Mouse (Mus musculus): ENCODE data around the gene Klhdc7b. TPM values are rescaled to one million over a fixed set of nuclear protein-coding genes. Genes with fewer than 3 reads are reported as not detected.

Klhdc7b gene
- not detected in 2 replicates for polyA plus RNA-seq (2014; fragmentation: Nextera tagmentation; extraction: Ambion mirVana)

DNA sequence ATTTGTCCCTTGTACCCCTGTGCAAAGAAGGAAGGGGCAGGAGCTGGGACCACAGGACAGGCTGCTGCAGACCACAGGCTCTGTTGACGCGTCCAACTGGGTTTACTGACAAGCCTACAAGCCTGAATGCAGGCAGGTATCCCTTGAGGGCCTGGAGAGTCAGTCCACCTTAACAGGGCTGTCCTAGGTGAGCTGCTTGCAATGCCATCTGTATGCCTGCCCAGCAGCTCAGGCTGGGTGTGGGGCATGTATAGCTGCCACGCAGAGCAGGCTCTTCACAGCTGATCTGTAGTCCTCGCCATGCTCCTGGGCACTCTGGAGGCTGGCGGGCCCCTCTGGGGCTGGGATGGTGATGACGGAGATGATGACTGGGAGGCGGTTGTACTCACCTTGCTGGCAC, at the start of gene Klhdc7b:
TSS of gene Klhdc7b (plus strand) at position 301 of the 400 bp plus-strand sequence.
- DNase-seq (ENCODE audit: low spot score) (no peak), ATAC-seq (ENCODE audit: low FRiP score) (no peak)
- H3K27me3 ChIP-seq (ENCODE audit: control insufficient read depth, insufficient read depth, low read length) = peaks cover 1% of the 10 kb centered on the region
- H3K4me3 ChIP-seq (ENCODE audit: low read depth, low read length) = no peak within 1 kb of the TSS
- no peak within 1 kb of the TSS for H3K27ac ChIP-seq (ENCODE audit: low read depth, low read length)
- no peak within 1 kb of the TSS for H3K9ac ChIP-seq (ENCODE audit: low read depth, low read length)
- H3K9me3 ChIP-seq (ENCODE audit: control insufficient read depth, low read length) = no peaks in the 10 kb centered on the region
- H3K4me1 ChIP-seq (replicated peaks; ENCODE audit: control insufficient read depth, insufficient read depth, low read length) = no peaks in the 10 kb centered on the region; the same call in 1 of the 2 replicates
- no peak within 1 kb of the TSS for H3K4me2 ChIP-seq (replicated peaks; ENCODE audit: low read depth, low read length)
- 91% methylated on average over 7 of the region's 7 CpGs for WGBS
- no peaks in the 10 kb centered on the region for H3K36me3 ChIP-seq (ENCODE audit: control insufficient read depth, insufficient read depth, low read length)

DNA sequence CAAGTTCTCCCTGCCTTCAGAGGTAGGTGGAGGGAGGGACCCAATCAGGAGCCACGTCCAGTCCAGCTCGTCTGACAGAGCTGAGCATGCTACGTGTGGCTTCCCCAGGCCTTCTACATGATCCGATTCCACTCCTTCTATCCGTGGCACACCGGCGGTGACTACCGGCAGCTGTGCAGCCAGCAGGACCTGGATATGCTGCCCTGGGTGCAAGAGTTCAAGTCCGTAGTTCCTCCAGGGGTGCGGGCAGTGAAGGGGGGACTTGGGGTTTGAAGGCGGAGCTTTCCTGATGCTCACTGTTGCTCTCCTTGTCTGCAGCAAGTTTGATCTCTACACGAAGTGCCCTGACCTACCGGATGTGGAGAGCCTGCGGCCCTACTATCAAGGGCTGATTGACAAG, 48.3 kb upstream of the Klhdc7b start:
- ATAC-seq (ENCODE audit: low FRiP score) = no peak
- H3K27me3 ChIP-seq (ENCODE audit: control insufficient read depth, insufficient read depth, low read length) = no peaks in the 10 kb centered on the region
- H3K36me3 ChIP-seq (ENCODE audit: control insufficient read depth, insufficient read depth, low read length) = no peaks in the 10 kb centered on the region
- no peak overlapping the region for H3K4me3 ChIP-seq (ENCODE audit: low read depth, low read length)
- H3K9me3 ChIP-seq (ENCODE audit: control insufficient read depth, low read length) = no peaks in the 10 kb centered on the region
- no peak overlapping the region for H3K4me2 ChIP-seq (replicated peaks; ENCODE audit: low read depth, low read length)
- no peak for DNase-seq (ENCODE audit: low spot score)
- 92% methylated on average over 14 of the region's 14 CpGs for WGBS
- H3K4me1 ChIP-seq (replicated peaks; ENCODE audit: control insufficient read depth, insufficient read depth, low read length) = no peaks in the 10 kb centered on the region
- H3K9ac ChIP-seq (ENCODE audit: low read depth, low read length) = no peak overlapping the region
- no peak overlapping the region for H3K27ac ChIP-seq (ENCODE audit: low read depth, low read length)

DNA sequence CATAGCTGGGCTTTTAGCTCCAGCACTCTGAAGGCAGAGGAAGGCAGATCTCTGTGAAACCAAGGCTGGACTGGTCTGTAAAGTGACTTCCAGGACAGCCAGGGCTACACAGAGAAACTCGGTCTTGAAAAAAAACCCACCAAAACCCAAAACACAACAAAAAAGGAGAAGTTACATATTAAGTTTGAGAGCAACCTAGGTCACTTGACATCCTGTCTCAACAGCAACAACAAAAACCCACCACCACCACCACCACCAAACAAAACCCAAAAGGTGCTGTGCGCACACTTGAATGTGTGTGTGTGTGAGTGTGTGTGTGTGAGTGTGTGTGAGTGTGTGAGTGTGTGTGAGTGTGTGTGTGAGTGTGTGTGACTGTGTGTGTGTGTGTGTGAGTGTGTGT, 45.0 kb upstream of the Klhdc7b start:
- Histone ChIP-seq H3K4me3 (ENCODE audit: low read depth, low read length) (no peak overlapping the region), H3K9ac (ENCODE audit: low read depth, low read length) (no peak overlapping the region), H3K9me3 (ENCODE audit: control insufficient read depth, low read length) (no peaks in the 10 kb centered on the region), H3K27ac (ENCODE audit: low read depth, low read length) (no peak overlapping the region), H3K27me3 (ENCODE audit: control insufficient read depth, insufficient read depth, low read length) (no peaks in the 10 kb centered on the region), H3K4me1 (replicated peaks; ENCODE audit: control insufficient read depth, insufficient read depth, low read length) (no peaks in the 10 kb centered on the region), H3K4me2 (replicated peaks; ENCODE audit: low read depth, low read length) (no peak overlapping the region), H3K36me3 (ENCODE audit: control insufficient read depth, insufficient read depth, low read length) (no peaks in the 10 kb centered on the region)
- no peak for ATAC-seq (ENCODE audit: low FRiP score)
- no peak for DNase-seq (ENCODE audit: low spot score)
- WGBS = 93% methylated on average over 2 of the region's 2 CpGs

DNA sequence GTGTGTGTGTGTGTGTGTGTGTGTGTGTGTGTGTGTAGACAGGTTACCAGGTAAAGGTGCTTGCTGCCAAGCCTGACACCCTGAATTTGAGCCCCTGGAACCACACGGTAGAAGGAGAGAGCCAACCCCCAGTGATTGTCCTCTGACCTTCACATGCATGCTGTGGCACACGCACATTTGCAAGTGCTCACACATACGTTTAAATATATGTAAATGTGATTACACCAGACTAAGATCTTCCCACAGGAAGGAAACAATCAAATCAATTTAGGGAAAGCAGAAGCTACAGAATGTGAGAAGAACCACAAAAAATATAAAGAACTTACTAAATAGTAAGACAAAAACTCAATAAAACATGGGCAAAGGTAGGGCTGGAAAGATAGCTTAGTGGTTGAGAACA, 44.6 kb upstream of the Klhdc7b start:
- no peaks in the 10 kb centered on the region for H3K4me1 ChIP-seq (replicated peaks; ENCODE audit: control insufficient read depth, insufficient read depth, low read length)
- 85% methylated on average over 3 of the region's 3 CpGs for WGBS
- H3K4me3 ChIP-seq (ENCODE audit: low read depth, low read length) = no peak overlapping the region
- no peaks in the 10 kb centered on the region for H3K27me3 ChIP-seq (ENCODE audit: control insufficient read depth, insufficient read depth, low read length)
- ATAC-seq (ENCODE audit: low FRiP score) = no peak
- H3K27ac ChIP-seq (ENCODE audit: low read depth, low read length) = no peak overlapping the region
- no peak for DNase-seq (ENCODE audit: low spot score)
- H3K4me2 ChIP-seq (replicated peaks; ENCODE audit: low read depth, low read length) = no peak overlapping the region
- H3K9me3 ChIP-seq (ENCODE audit: control insufficient read depth, low read length) = no peaks in the 10 kb centered on the region
- no peaks in the 10 kb centered on the region for H3K36me3 ChIP-seq (ENCODE audit: control insufficient read depth, insufficient read depth, low read length)
- H3K9ac ChIP-seq (ENCODE audit: low read depth, low read length) = no peak overlapping the region

DNA sequence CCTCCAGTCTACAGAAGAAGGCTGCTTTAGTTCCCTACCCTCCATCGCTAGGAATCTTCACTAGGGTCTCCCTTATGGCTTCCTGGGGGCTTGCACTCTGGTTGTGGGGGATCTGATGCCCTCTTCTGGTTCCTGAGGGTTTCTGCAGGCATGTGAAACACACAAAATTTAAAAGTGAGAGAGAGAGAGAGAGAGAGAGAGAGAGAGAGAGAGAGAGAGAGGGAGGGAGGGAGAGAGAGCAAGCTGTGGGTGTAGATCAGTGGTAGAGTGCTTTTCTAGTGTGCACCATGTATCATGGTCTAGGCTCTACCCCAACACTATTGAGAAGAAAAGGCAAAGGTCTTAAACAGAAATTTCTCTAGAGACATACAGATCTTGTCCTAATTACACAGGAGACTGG, 43.0 kb upstream of the Klhdc7b start:
- H3K27me3 ChIP-seq (ENCODE audit: control insufficient read depth, insufficient read depth, low read length) = no peaks in the 10 kb centered on the region
- DNase-seq (ENCODE audit: low spot score) (no peak), ATAC-seq (ENCODE audit: low FRiP score) (no peak)
- no peak overlapping the region for H3K27ac ChIP-seq (ENCODE audit: low read depth, low read length)
- no peaks in the 10 kb centered on the region for H3K4me1 ChIP-seq (replicated peaks; ENCODE audit: control insufficient read depth, insufficient read depth, low read length)
- H3K36me3 ChIP-seq (ENCODE audit: control insufficient read depth, insufficient read depth, low read length) = no peaks in the 10 kb centered on the region
- H3K9ac ChIP-seq (ENCODE audit: low read depth, low read length) = no peak overlapping the region
- no peak overlapping the region for H3K4me3 ChIP-seq (ENCODE audit: low read depth, low read length)
- H3K4me2 ChIP-seq (replicated peaks; ENCODE audit: low read depth, low read length) = no peak overlapping the region
- H3K9me3 ChIP-seq (ENCODE audit: control insufficient read depth, low read length) = no peaks in the 10 kb centered on the region
- 63% methylated on average over 1 of the region's 1 CpGs for WGBS

DNA sequence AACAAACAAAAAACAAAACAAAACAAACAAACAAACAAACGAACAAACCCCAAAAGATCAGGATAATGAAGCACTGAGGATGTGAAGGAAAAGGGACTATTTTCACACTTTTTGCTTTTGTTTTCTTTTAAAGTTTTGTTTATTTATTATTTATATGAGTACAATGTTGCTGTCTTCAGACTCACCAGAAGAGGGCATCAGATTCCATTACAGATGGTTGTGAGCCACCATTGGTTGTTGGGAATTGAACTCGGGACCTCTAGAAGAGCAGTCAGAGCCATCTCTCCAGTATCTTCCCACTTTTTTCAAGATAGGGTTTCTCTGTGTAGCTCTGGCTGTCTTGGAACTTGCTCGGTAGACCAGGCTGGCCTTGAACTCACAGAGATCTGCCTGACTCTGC, 41.4 kb upstream of the Klhdc7b start:
- WGBS = 81% methylated on average over 3 of the region's 3 CpGs
- ATAC-seq (ENCODE audit: low FRiP score) = no peak
- H3K9ac ChIP-seq (ENCODE audit: low read depth, low read length) = no peak overlapping the region
- no peaks in the 10 kb centered on the region for H3K9me3 ChIP-seq (ENCODE audit: control insufficient read depth, low read length)
- H3K27ac ChIP-seq (ENCODE audit: low read depth, low read length) = no peak overlapping the region
- no peaks in the 10 kb centered on the region for H3K4me1 ChIP-seq (replicated peaks; ENCODE audit: control insufficient read depth, insufficient read depth, low read length)
- no peaks in the 10 kb centered on the region for H3K27me3 ChIP-seq (ENCODE audit: control insufficient read depth, insufficient read depth, low read length)
- DNase-seq (ENCODE audit: low spot score) = no peak
- H3K4me2 ChIP-seq (replicated peaks; ENCODE audit: low read depth, low read length) = no peak overlapping the region
- no peaks in the 10 kb centered on the region for H3K36me3 ChIP-seq (ENCODE audit: control insufficient read depth, insufficient read depth, low read length)
- no peak overlapping the region for H3K4me3 ChIP-seq (ENCODE audit: low read depth, low read length)

DNA sequence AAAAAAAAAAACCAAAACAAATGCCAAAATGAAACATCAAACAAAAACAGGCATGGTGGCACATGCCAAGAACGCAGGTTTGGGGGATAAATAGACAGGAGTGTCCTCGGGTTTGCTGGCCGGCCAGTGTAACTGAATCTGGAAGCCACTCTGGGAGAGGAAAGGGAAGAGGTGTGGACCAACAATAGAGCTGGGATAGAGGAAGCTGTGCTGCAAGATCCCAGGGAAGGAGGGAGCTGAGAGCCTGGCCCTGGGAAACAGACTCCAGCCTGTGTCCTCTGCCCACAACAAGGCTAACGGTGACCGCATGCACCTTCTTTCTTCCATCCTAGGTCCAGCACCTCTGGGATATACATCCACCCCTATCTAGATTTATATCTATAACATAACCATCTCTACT, 34.3 kb upstream of the Klhdc7b start:
- Histone ChIP-seq H3K4me3 (ENCODE audit: low read depth, low read length) (no peak overlapping the region), H3K36me3 (ENCODE audit: control insufficient read depth, insufficient read depth, low read length) (peaks cover 18% of the 10 kb centered on the region), H3K27me3 (ENCODE audit: control insufficient read depth, insufficient read depth, low read length) (no peaks in the 10 kb centered on the region), H3K9ac (ENCODE audit: low read depth, low read length) (no peak overlapping the region), H3K9me3 (ENCODE audit: control insufficient read depth, low read length) (no peaks in the 10 kb centered on the region), H3K27ac (ENCODE audit: low read depth, low read length) (no peak overlapping the region), H3K4me1 (replicated peaks; ENCODE audit: control insufficient read depth, insufficient read depth, low read length) (peaks cover 5% of the 10 kb centered on the region; the same call in 1 of the 2 replicates), H3K4me2 (replicated peaks; ENCODE audit: low read depth, low read length) (no peak overlapping the region)
- DNase-seq (ENCODE audit: low spot score) (no peak), ATAC-seq (ENCODE audit: low FRiP score) (no peak)
- 88% methylated on average over 5 of the region's 5 CpGs for WGBS

DNA sequence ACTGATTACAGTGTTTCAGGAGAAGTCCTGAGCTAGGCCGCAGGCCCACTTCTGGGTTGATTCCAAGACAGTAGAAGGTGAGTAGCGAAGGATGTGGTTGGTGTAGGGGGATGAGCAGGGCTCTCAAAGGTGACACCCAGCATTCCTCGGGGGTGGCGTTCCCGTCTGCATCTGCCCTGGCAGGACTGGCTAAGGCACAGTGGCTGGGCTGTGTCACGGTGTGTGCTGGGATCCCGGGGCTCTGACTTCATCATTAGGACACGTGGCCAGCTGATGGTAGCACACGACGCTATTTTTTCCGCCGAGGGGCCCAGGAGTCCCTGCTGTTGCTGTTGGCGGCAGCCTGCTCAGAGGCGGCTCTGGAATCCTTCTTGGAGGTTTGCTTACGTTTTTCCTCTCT, 33.4 kb upstream of the Klhdc7b start:
- H3K4me3 ChIP-seq (ENCODE audit: low read depth, low read length) = no peak overlapping the region
- H3K9me3 ChIP-seq (ENCODE audit: control insufficient read depth, low read length) = no peaks in the 10 kb centered on the region
- DNase-seq (ENCODE audit: low spot score) (no peak), ATAC-seq (ENCODE audit: low FRiP score) (no peak)
- no peak overlapping the region for H3K4me2 ChIP-seq (replicated peaks; ENCODE audit: low read depth, low read length)
- H3K27me3 ChIP-seq (ENCODE audit: control insufficient read depth, insufficient read depth, low read length) = no peaks in the 10 kb centered on the region
- H3K27ac ChIP-seq (ENCODE audit: low read depth, low read length) = no peak overlapping the region
- 92% methylated on average over 15 of the region's 15 CpGs for WGBS
- peaks cover 5% of the 10 kb centered on the region; the same call in 1 of the 2 replicates for H3K4me1 ChIP-seq (replicated peaks; ENCODE audit: control insufficient read depth, insufficient read depth, low read length)
- H3K36me3 ChIP-seq (ENCODE audit: control insufficient read depth, insufficient read depth, low read length) = peaks cover 18% of the 10 kb centered on the region
- H3K9ac ChIP-seq (ENCODE audit: low read depth, low read length) = no peak overlapping the region

DNA sequence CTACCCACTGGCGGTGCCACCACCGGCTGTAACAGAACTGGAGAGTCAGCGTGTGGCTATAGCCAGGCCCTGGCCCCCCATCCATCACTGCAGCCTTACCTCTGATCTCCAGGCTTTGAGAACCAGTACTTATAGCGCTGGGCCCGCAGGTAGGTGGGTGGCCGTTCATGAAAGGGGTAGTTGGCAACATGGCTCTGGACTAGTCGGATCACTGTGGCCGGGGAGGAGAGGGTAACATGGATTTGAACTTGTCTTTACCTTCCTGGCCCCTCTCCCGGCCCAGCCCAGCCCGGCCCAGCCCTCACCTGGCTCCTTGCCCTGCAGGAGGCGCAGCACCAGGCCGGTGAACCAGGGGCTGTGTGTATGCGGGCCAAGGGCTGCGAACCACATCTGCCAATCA, 32.7 kb upstream of the Klhdc7b start:
- Histone ChIP-seq H3K27me3 (ENCODE audit: control insufficient read depth, insufficient read depth, low read length) (no peaks in the 10 kb centered on the region), H3K27ac (ENCODE audit: low read depth, low read length) (no peak overlapping the region), H3K36me3 (ENCODE audit: control insufficient read depth, insufficient read depth, low read length) (peaks cover 18% of the 10 kb centered on the region), H3K4me3 (ENCODE audit: low read depth, low read length) (no peak overlapping the region), H3K4me1 (replicated peaks; ENCODE audit: control insufficient read depth, insufficient read depth, low read length) (peaks cover 5% of the 10 kb centered on the region; the same call in 1 of the 2 replicates), H3K9ac (ENCODE audit: low read depth, low read length) (no peak overlapping the region), H3K9me3 (ENCODE audit: control insufficient read depth, low read length) (no peaks in the 10 kb centered on the region), H3K4me2 (replicated peaks; ENCODE audit: low read depth, low read length) (no peak overlapping the region)
- 98% methylated on average over 14 of the region's 14 CpGs for WGBS
- DNase-seq (ENCODE audit: low spot score) = no peak
- ATAC-seq (ENCODE audit: low FRiP score) = no peak
